Mouse (Mus musculus): Measurements from ENCODE around the gene Gm49673.
"Not testable (repeated sequence)": the region's sequence is repeated elsewhere in the genome, so short reads cannot be mapped to it uniquely, and the experiment has no call there.

Gene Gm49673

GRCm38 (mm10) chr17:8039916-8040635 is 107.5 kb downstream of the Gm49673 start:
- DNase-seq (ENCODE audit: low spot score) = not testable (repeated sequence)

GRCm38 (mm10) chr17:8036976-8037375 is 110.6 kb downstream of the Gm49673 start:
- DNase-seq (ENCODE audit: low spot score) = not testable (repeated sequence)

Data from lung, postnatal 25 days (tissue).